Mouse (Mus musculus): Measurements from ENCODE around the gene Stx1a.
"Not testable (repeated sequence)": the region's sequence is repeated elsewhere in the genome, so short reads cannot be mapped to it uniquely, and the experiment has no call there.

Gene Stx1a

GRCm38 (mm10) chr5:135040777-135041176 is 17.5 kb downstream of the Stx1a start:
- DNase-seq (ENCODE audit: low read depth, low spot score), result no peak

- no peak for DNase-seq (ENCODE audit: low read depth, low spot score)
Observed at GRCm38 (mm10) chr5:135042105-135042788, 19.0 kb downstream of the Stx1a start.

- no peak for DNase-seq (ENCODE audit: low read depth, low spot score)
Observed at GRCm38 (mm10) chr5:135044575-135044974, 21.3 kb downstream of the Stx1a start.

GRCm38 (mm10) chr5:135048539-135048938 is 25.3 kb downstream of the Stx1a start:
- no peak for DNase-seq (ENCODE audit: low read depth, low spot score)

GRCm38 (mm10) chr5:135049268-135049667 is 26.0 kb downstream of the Stx1a start:
- DNase-seq (ENCODE audit: low read depth, low spot score), result not testable (repeated sequence)

- no peak for DNase-seq (ENCODE audit: low read depth, low spot score)
Observed at GRCm38 (mm10) chr5:135053356-135053755, 30.1 kb downstream of the Stx1a start.

- peak; percentile 97 for DNase-seq (ENCODE audit: low read depth, low spot score)
Observed at GRCm38 (mm10) chr5:135063629-135064381, 40.5 kb downstream of the Stx1a start, which contains the start of gene Dnajc30. Dnajc30 (plus strand) TSS chr5:135064202.

- no peak for DNase-seq (ENCODE audit: low read depth, low spot score)
Observed at GRCm38 (mm10) chr5:135064382-135064766, 41.1 kb downstream of the Stx1a start.

GRCm38 (mm10) chr5:135064909-135065446 is 41.7 kb downstream of the Stx1a start, which contains the start of gene Bud23:
Bud23 (minus strand) TSS chr5:135064959.
- DNase-seq (ENCODE audit: low read depth, low spot score), result not testable (repeated sequence)

GRCm38 (mm10) chr5:135066008-135066407 is 42.7 kb downstream of the Stx1a start:
- DNase-seq (ENCODE audit: low read depth, low spot score), result no peak

GRCm38 (mm10) chr5:135070448-135070847 is 47.2 kb downstream of the Stx1a start:
- DNase-seq (ENCODE audit: low read depth, low spot score), result no peak

- DNase-seq (ENCODE audit: low read depth, low spot score), result no peak
Observed at GRCm38 (mm10) chr5:135072061-135072460, 48.8 kb downstream of the Stx1a start.

- no peak for DNase-seq (ENCODE audit: low read depth, low spot score)
Observed at GRCm38 (mm10) chr5:135072720-135073119, 49.4 kb downstream of the Stx1a start.

GRCm38 (mm10) chr5:135073349-135074150 is 50.3 kb downstream of the Stx1a start:
- no peak for DNase-seq (ENCODE audit: low read depth, low spot score)

GRCm38 (mm10) chr5:135075655-135076054 is 52.4 kb downstream of the Stx1a start:
- DNase-seq (ENCODE audit: low read depth, low spot score), result no peak

- no peak for DNase-seq (ENCODE audit: low read depth, low spot score)
Observed at GRCm38 (mm10) chr5:135076368-135076767, 53.1 kb downstream of the Stx1a start.

GRCm38 (mm10) chr5:135076931-135077505 is 53.7 kb downstream of the Stx1a start:
- DNase-seq (ENCODE audit: low read depth, low spot score), result no peak

GRCm38 (mm10) chr5:135077564-135078481 is 54.5 kb downstream of the Stx1a start, which contains the start of gene Vps37d:
Vps37d (minus strand) TSS chr5:135078266.
- peak; percentile 90 for DNase-seq (ENCODE audit: low read depth, low spot score)

- no peak for DNase-seq (ENCODE audit: low read depth, low spot score)
Observed at GRCm38 (mm10) chr5:135078482-135078810, 55.2 kb downstream of the Stx1a start.

GRCm38 (mm10) chr5:135079578-135079977 is 56.3 kb downstream of the Stx1a start:
- no peak for DNase-seq (ENCODE audit: low read depth, low spot score)
